Mouse (Mus musculus): ENCODE results near the gene Hltf. TPM values are rescaled to one million over a fixed set of nuclear protein-coding genes. Genes with fewer than 3 reads are reported as not detected.

The Hltf gene
- polyA plus RNA-seq, 2 experiments = 4.5 to 9.4 TPM

GRCm38 (mm10) chr3:20125604-20126003, 68.0 kb downstream of the Hltf start:
- WGBS (ENCODE audit: insufficient replicate concordance) = 72% methylated on average over 5 of the region's 5 CpGs
- H3K4me1 ChIP-seq (replicated peaks; ENCODE audit: control insufficient read depth in 2 of 2, insufficient read depth in 2 of 2, low read length in 1 of 2) = no peaks in the 10 kb centered on the region
- H3K36me3 ChIP-seq (replicated peaks; ENCODE audit: control insufficient read depth, insufficient read depth, low read depth) = no peaks in the 10 kb centered on the region
- no peak for DNase-seq (ENCODE audit: low read depth in 3 of 3, low spot score in 3 of 3)
- ATAC-seq (ENCODE audit: insufficient read depth) = no peak
- no peak overlapping the region for H3K4me3 ChIP-seq (ENCODE audit: insufficient read depth in 1 of 2, low read depth in 2 of 2, low read length in 2 of 2)
- H3K27ac ChIP-seq = no peak overlapping the region
- H3K27me3 ChIP-seq (ENCODE audit: control insufficient read depth, insufficient read depth, low read length) = no peaks in the 10 kb centered on the region
- TF ChIP-seq EP300 (IDR thresholded peaks at IDR 0.05; ENCODE audit: low read depth) (no peak), CTCF (IDR thresholded peaks at IDR 0.05; ENCODE audit: low read depth) (no peak)
- H3K4me2 ChIP-seq (ENCODE audit: low read depth) = no peak overlapping the region
- no peaks in the 10 kb centered on the region for H3K9me3 ChIP-seq (ENCODE audit: control insufficient read depth, low read length)
- no peak overlapping the region for H3K9ac ChIP-seq (replicated peaks)

GRCm38 (mm10) chr3:20127047-20127595, 69.5 kb downstream of the Hltf start:
- ATAC-seq (ENCODE audit: insufficient read depth) (no peak), DNase-seq (ENCODE audit: low read depth in 3 of 3, low spot score in 3 of 3) (no peak)
- TF ChIP-seq CTCF (IDR thresholded peaks at IDR 0.05; ENCODE audit: low read depth) (peak; percentile 16; the same call in 1 of the 2 replicates), EP300 (IDR thresholded peaks at IDR 0.05; ENCODE audit: low read depth) (no peak)
- Histone ChIP-seq H3K4me1 (replicated peaks; ENCODE audit: control insufficient read depth in 2 of 2, insufficient read depth in 2 of 2, low read length in 1 of 2) (no peaks in the 10 kb centered on the region), H3K9me3 (ENCODE audit: control insufficient read depth, low read length) (no peaks in the 10 kb centered on the region), H3K9ac (replicated peaks) (no peak overlapping the region), H3K4me2 (ENCODE audit: low read depth) (no peak overlapping the region), H3K4me3 (ENCODE audit: insufficient read depth in 1 of 2, low read depth in 2 of 2, low read length in 2 of 2) (no peak overlapping the region), H3K27me3 (ENCODE audit: control insufficient read depth, insufficient read depth, low read length) (no peaks in the 10 kb centered on the region), H3K27ac (no peak overlapping the region), H3K36me3 (replicated peaks; ENCODE audit: control insufficient read depth, insufficient read depth, low read depth) (no peaks in the 10 kb centered on the region)
- 51% methylated on average over 2 of the region's 2 CpGs for WGBS (ENCODE audit: insufficient replicate concordance)

- no peak overlapping the region for H3K27ac ChIP-seq
- no peak for DNase-seq (ENCODE audit: low read depth in 3 of 3, low spot score in 3 of 3)
- no peaks in the 10 kb centered on the region for H3K4me1 ChIP-seq (replicated peaks; ENCODE audit: control insufficient read depth in 2 of 2, insufficient read depth in 2 of 2, low read length in 1 of 2)
- no peak for ATAC-seq (ENCODE audit: insufficient read depth)
- no peak overlapping the region for H3K9ac ChIP-seq (replicated peaks)
- TF ChIP-seq CTCF (IDR thresholded peaks at IDR 0.05; ENCODE audit: low read depth) (no peak), EP300 (IDR thresholded peaks at IDR 0.05; ENCODE audit: low read depth) (no peak)
- 67% methylated on average over 5 of the region's 5 CpGs for WGBS (ENCODE audit: insufficient replicate concordance)
- H3K36me3 ChIP-seq (replicated peaks; ENCODE audit: control insufficient read depth, insufficient read depth, low read depth) = no peaks in the 10 kb centered on the region
- no peak overlapping the region for H3K4me3 ChIP-seq (ENCODE audit: insufficient read depth in 1 of 2, low read depth in 2 of 2, low read length in 2 of 2)
- no peak overlapping the region for H3K4me2 ChIP-seq (ENCODE audit: low read depth)
- H3K27me3 ChIP-seq (ENCODE audit: control insufficient read depth, insufficient read depth, low read length) = no peaks in the 10 kb centered on the region
- no peaks in the 10 kb centered on the region for H3K9me3 ChIP-seq (ENCODE audit: control insufficient read depth, low read length)
Measured at GRCm38 (mm10) chr3:20129491-20129890, 71.9 kb downstream of the Hltf start.

GRCm38 (mm10) chr3:20130456-20131349, 73.1 kb downstream of the Hltf start:
- TF ChIP-seq EP300 (IDR thresholded peaks at IDR 0.05; ENCODE audit: low read depth) (no peak), CTCF (IDR thresholded peaks at IDR 0.05; ENCODE audit: low read depth) (no peak)
- ATAC-seq (ENCODE audit: insufficient read depth) (no peak), DNase-seq (ENCODE audit: low read depth in 3 of 3, low spot score in 3 of 3) (no peak)
- Histone ChIP-seq H3K27ac (no peak overlapping the region), H3K4me3 (ENCODE audit: insufficient read depth in 1 of 2, low read depth in 2 of 2, low read length in 2 of 2) (no peak overlapping the region), H3K4me2 (ENCODE audit: low read depth) (no peak overlapping the region), H3K36me3 (replicated peaks; ENCODE audit: control insufficient read depth, insufficient read depth, low read depth) (no peaks in the 10 kb centered on the region), H3K9ac (replicated peaks) (no peak overlapping the region), H3K27me3 (ENCODE audit: control insufficient read depth, insufficient read depth, low read length) (no peaks in the 10 kb centered on the region), H3K9me3 (ENCODE audit: control insufficient read depth, low read length) (no peaks in the 10 kb centered on the region), H3K4me1 (replicated peaks; ENCODE audit: control insufficient read depth in 2 of 2, insufficient read depth in 2 of 2, low read length in 1 of 2) (no peaks in the 10 kb centered on the region)
- WGBS (ENCODE audit: insufficient replicate concordance) = 77% methylated on average over 8 of the region's 8 CpGs

DNA sequence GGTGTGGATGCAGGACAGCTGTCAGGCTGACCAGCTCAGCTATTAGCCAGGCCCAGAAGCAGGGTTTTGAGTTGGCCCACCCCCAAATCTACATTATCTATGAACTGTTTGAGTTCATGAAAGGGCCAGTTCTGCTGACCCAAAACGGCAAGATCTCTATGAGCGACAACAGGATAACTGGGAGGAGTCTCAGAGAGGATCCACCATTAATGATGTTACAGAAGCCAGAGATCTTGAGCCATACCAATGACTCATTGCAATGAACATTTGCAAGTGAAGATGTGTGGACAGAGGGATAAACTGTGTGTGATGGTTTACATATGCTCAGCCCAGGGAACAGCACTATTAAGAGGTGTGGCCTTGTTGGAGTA, 73.7 kb downstream of the Hltf start:
- Histone ChIP-seq H3K9ac (replicated peaks) (no peak overlapping the region), H3K4me2 (ENCODE audit: low read depth) (no peak overlapping the region), H3K36me3 (replicated peaks; ENCODE audit: control insufficient read depth, insufficient read depth, low read depth) (no peaks in the 10 kb centered on the region), H3K27ac (no peak overlapping the region), H3K27me3 (ENCODE audit: control insufficient read depth, insufficient read depth, low read length) (no peaks in the 10 kb centered on the region), H3K9me3 (ENCODE audit: control insufficient read depth, low read length) (no peaks in the 10 kb centered on the region), H3K4me3 (ENCODE audit: insufficient read depth in 1 of 2, low read depth in 2 of 2, low read length in 2 of 2) (no peak overlapping the region), H3K4me1 (replicated peaks; ENCODE audit: control insufficient read depth in 2 of 2, insufficient read depth in 2 of 2, low read length in 1 of 2) (no peaks in the 10 kb centered on the region)
- no peak for TF ChIP-seq EP300 (IDR thresholded peaks at IDR 0.05; ENCODE audit: low read depth)
- TF ChIP-seq CTCF (IDR thresholded peaks at IDR 0.05; ENCODE audit: low read depth) = no peak
- no peak for ATAC-seq (ENCODE audit: insufficient read depth)
- DNase-seq (ENCODE audit: low read depth in 3 of 3, low spot score in 3 of 3) = no peak
- 61% methylated on average over 2 of the region's 2 CpGs for WGBS (ENCODE audit: insufficient replicate concordance)
